Mouse (Mus musculus): ENCODE measurements around the gene Nsg1. TPM values are rescaled to one million over a fixed set of nuclear protein-coding genes. Genes with fewer than 3 reads are reported as not detected.

Gene Nsg1
- polyA plus RNA-seq, 1 experiment from 2014 or later, result 354 TPM

- no peaks in the 10 kb centered on the region for H3K9me3 ChIP-seq (replicated peaks; ENCODE audit: control insufficient read depth, low read length)
- no peak for DNase-seq (ENCODE audit: low spot score)
- H3K4me1 ChIP-seq (ENCODE audit: control insufficient read depth, insufficient read depth, low read length), result 0 out of 2 replicates have a peak, but pooled peaks cover 2% of the 10 kb centered on the region
- H3K9ac ChIP-seq (ENCODE audit: low read length), result no peak overlapping the region
- ATAC-seq, result no peak
- H3K27ac ChIP-seq (ENCODE audit: low read depth, low read length), result no peak overlapping the region
- no peaks in the 10 kb centered on the region for H3K36me3 ChIP-seq (ENCODE audit: control insufficient read depth, insufficient read depth, low read length)
- no peak overlapping the region for H3K4me3 ChIP-seq (ENCODE audit: low read depth, low read length)
- 93% methylated on average over 2 of the region's 2 CpGs for WGBS
- H3K4me2 ChIP-seq (ENCODE audit: low read length), result no peak overlapping the region
- no peaks in the 10 kb centered on the region for H3K27me3 ChIP-seq (replicated peaks; ENCODE audit: control insufficient read depth, insufficient read depth, low read length)
Measured at GRCm38 (mm10) chr5:38094331-38094730, 65.4 kb downstream of the Nsg1 start.

GRCm38 (mm10) chr5:38091966-38092304 lies 67.8 kb downstream of the Nsg1 start:
- Histone ChIP-seq H3K27ac (ENCODE audit: low read depth, low read length) (no peak overlapping the region), H3K27me3 (replicated peaks; ENCODE audit: control insufficient read depth, insufficient read depth, low read length) (no peaks in the 10 kb centered on the region), H3K36me3 (ENCODE audit: control insufficient read depth, insufficient read depth, low read length) (no peaks in the 10 kb centered on the region), H3K4me1 (ENCODE audit: control insufficient read depth, insufficient read depth, low read length) (0 out of 2 replicates have a peak, but pooled peaks cover 2% of the 10 kb centered on the region), H3K4me3 (ENCODE audit: low read depth, low read length) (no peak overlapping the region), H3K9me3 (replicated peaks; ENCODE audit: control insufficient read depth, low read length) (no peaks in the 10 kb centered on the region), H3K4me2 (ENCODE audit: low read length) (no peak overlapping the region), H3K9ac (ENCODE audit: low read length) (no peak overlapping the region)
- ATAC-seq, result no peak
- no peak for DNase-seq (ENCODE audit: low spot score)
- 70% methylated on average over 2 of the region's 2 CpGs for WGBS

GRCm38 (mm10) chr5:38091046-38091965 lies 68.4 kb downstream of the Nsg1 start:
- Histone ChIP-seq H3K9ac (ENCODE audit: low read length) (no peak overlapping the region), H3K36me3 (ENCODE audit: control insufficient read depth, insufficient read depth, low read length) (no peaks in the 10 kb centered on the region), H3K9me3 (replicated peaks; ENCODE audit: control insufficient read depth, low read length) (no peaks in the 10 kb centered on the region), H3K4me1 (ENCODE audit: control insufficient read depth, insufficient read depth, low read length) (0 out of 2 replicates have a peak, but pooled peaks cover 2% of the 10 kb centered on the region), H3K27me3 (replicated peaks; ENCODE audit: control insufficient read depth, insufficient read depth, low read length) (no peaks in the 10 kb centered on the region), H3K27ac (ENCODE audit: low read depth, low read length) (no peak overlapping the region), H3K4me2 (ENCODE audit: low read length) (no peak overlapping the region), H3K4me3 (ENCODE audit: low read depth, low read length) (no peak overlapping the region)
- ATAC-seq (peak; percentile 72), DNase-seq (ENCODE audit: low spot score) (peak; percentile 89)
- WGBS, result 74% methylated on average over 8 of the region's 8 CpGs

- Histone ChIP-seq H3K4me3 (ENCODE audit: low read depth, low read length) (no peak overlapping the region), H3K36me3 (ENCODE audit: control insufficient read depth, insufficient read depth, low read length) (no peaks in the 10 kb centered on the region), H3K4me2 (ENCODE audit: low read length) (no peak overlapping the region), H3K9me3 (replicated peaks; ENCODE audit: control insufficient read depth, low read length) (no peaks in the 10 kb centered on the region), H3K27ac (ENCODE audit: low read depth, low read length) (no peak overlapping the region), H3K9ac (ENCODE audit: low read length) (no peak overlapping the region), H3K4me1 (ENCODE audit: control insufficient read depth, insufficient read depth, low read length) (0 out of 2 replicates have a peak, but pooled peaks cover 2% of the 10 kb centered on the region), H3K27me3 (replicated peaks; ENCODE audit: control insufficient read depth, insufficient read depth, low read length) (no peaks in the 10 kb centered on the region)
- ATAC-seq, result no peak
- DNase-seq (ENCODE audit: low spot score), result peak; percentile 31
- 22% methylated on average over 3 of the region's 3 CpGs for WGBS
Measured at GRCm38 (mm10) chr5:38090581-38090980, 69.1 kb downstream of the Nsg1 start.

- Histone ChIP-seq H3K36me3 (ENCODE audit: control insufficient read depth, insufficient read depth, low read length) (no peaks in the 10 kb centered on the region), H3K9ac (ENCODE audit: low read length) (no peak overlapping the region), H3K4me3 (ENCODE audit: low read depth, low read length) (no peak overlapping the region), H3K9me3 (replicated peaks; ENCODE audit: control insufficient read depth, low read length) (no peaks in the 10 kb centered on the region), H3K4me1 (ENCODE audit: control insufficient read depth, insufficient read depth, low read length) (0 out of 2 replicates have a peak, but pooled peaks cover 2% of the 10 kb centered on the region), H3K27ac (ENCODE audit: low read depth, low read length) (no peak overlapping the region), H3K4me2 (ENCODE audit: low read length) (no peak overlapping the region), H3K27me3 (replicated peaks; ENCODE audit: control insufficient read depth, insufficient read depth, low read length) (no peaks in the 10 kb centered on the region)
- WGBS, result 67% methylated on average over 3 of the region's 3 CpGs
- ATAC-seq (no peak), DNase-seq (ENCODE audit: low spot score) (no peak)
Measured at GRCm38 (mm10) chr5:38090111-38090510, 69.6 kb downstream of the Nsg1 start.

Other genes starting within 250 kb of the Nsg1 start
- gene Stx18, start 121.2 kb downstream of the Nsg1 start, polyA plus RNA-seq (2014; fragmentation: Nextera tagmentation; extraction: Ambion mirVana), result 39.6 and 45.0 TPM in 2 replicates
- 15.9 and 19.6 TPM in 2 replicates for gene Zbtb49, start 60.5 kb upstream of the Nsg1 start, polyA plus RNA-seq (2014; fragmentation: Nextera tagmentation; extraction: Ambion mirVana)
- 42.9 and 48.3 TPM in 2 replicates for gene Lyar, start 60.6 kb upstream of the Nsg1 start, polyA plus RNA-seq (2014; fragmentation: Nextera tagmentation; extraction: Ambion mirVana)
- gene Tmem128, start 100.3 kb upstream of the Nsg1 start, polyA plus RNA-seq (2014; fragmentation: Nextera tagmentation; extraction: Ambion mirVana), result 108 and 109 TPM in 2 replicates
- gene Otop1, start 116.1 kb upstream of the Nsg1 start, polyA plus RNA-seq (2014; fragmentation: Nextera tagmentation; extraction: Ambion mirVana), result not detected in 2 replicates
- 0.14 and 0.17 TPM in 2 replicates for gene Drd5, start 159.5 kb upstream of the Nsg1 start, polyA plus RNA-seq (2014; fragmentation: Nextera tagmentation; extraction: Ambion mirVana)